Mouse (Mus musculus) E14TG2a.4 (cell line): ENCODE measurements around the gene Serpinb12.

Experiments
- H3K27me3 ChIP-seq: 2 replicates; pipeline ENCODE4 v1.6.1; 2014; ENCODE audit warnings: low read length, control low read depth; ENCODE audit not compliant: insufficient read depth
- H3K36me3 ChIP-seq: 2 replicates; pipeline ENCODE4 v1.6.1; 2014; ENCODE audit warnings: low read length, control low read depth; ENCODE audit not compliant: insufficient read depth
- H3K4me1 ChIP-seq: replicated peaks from 2 replicates; pipeline ENCODE4 v1.6.1; 2014; ENCODE audit warnings: low read depth, low read length, control low read depth
- H3K4me3 ChIP-seq: replicated peaks from 2 replicates; pipeline ENCODE4 v1.5.1; 2014; ENCODE audit warnings: mild to moderate bottlenecking, low read length
- H3K9me3 ChIP-seq: 2 replicates; pipeline ENCODE4 v1.6.1; 2014; ENCODE audit warnings: low read length, control low read depth
- CTCF ChIP-seq: conservative IDR thresholded peaks from 2 replicates; pipeline ENCODE4 v1.5.1; 2014; ENCODE audit warnings: low read length
- NANOG ChIP-seq: IDR thresholded peaks from 2 replicates; pipeline ENCODE4 v1.6.1; 2014; ENCODE audit warnings: borderline replicate concordance, low read length, mixed read lengths
- POU5F1 ChIP-seq: IDR thresholded peaks from 2 replicates; pipeline ENCODE4 v1.6.1; 2014; ENCODE audit warnings: low read length, borderline replicate concordance

Gene Serpinb12

DNA sequence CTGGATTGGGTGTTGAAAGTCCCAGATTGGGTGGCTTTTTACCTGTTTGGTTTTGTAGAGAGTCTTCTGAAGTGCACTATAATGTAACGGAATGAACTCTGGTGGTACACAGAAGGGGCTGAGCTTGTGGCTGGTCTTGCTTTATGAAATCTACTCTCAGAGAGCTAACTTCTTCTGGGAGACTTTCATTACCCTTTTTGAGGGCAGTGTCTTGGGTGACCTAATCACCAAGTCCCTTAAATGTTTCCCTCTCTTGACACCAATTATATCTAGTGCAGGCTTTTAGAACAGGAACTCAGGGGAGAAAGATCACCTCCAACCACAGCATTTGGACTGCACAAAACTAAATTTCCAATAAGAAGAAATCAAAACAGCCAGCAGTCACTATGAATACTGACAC, 48.8 kb downstream of the Serpinb12 start:
- Histone ChIP-seq H3K36me3 (no peaks in the 10 kb centered on the region), H3K4me3 (no peak overlapping the region), H3K27me3 (no peaks in the 10 kb centered on the region), H3K9me3 (no peaks in the 10 kb centered on the region), H3K4me1 (peaks cover 16% of the 10 kb centered on the region)
- no peak for TF ChIP-seq CTCF
- no peak for TF ChIP-seq POU5F1

DNA sequence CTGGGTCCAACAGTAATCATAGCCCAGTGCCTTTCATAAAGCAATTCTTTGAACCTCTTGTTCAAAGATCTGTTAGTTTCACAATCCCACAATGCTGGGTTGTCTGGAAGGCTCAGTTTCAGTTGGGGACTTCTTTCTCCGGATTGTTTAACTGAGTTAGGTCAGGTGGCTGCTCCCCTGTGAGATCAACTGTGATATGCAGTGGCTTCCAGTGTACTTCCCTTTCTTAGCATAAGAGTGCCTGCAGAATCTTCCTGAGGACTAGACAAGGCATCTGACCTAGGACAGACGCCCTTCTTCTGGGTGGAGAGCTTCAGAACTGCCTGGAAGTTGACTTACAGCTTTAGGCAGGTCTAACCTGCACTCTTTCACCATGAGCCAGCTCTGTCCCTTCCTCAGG, 49.6 kb downstream of the Serpinb12 start:
- H3K27me3 ChIP-seq = no peaks in the 10 kb centered on the region
- no peak overlapping the region for H3K4me3 ChIP-seq
- TF ChIP-seq POU5F1 (no peak), NANOG (no peak), CTCF (no peak)
- H3K4me1 ChIP-seq = peaks cover 15% of the 10 kb centered on the region
- H3K9me3 ChIP-seq = no peaks in the 10 kb centered on the region
- H3K36me3 ChIP-seq = no peaks in the 10 kb centered on the region

DNA sequence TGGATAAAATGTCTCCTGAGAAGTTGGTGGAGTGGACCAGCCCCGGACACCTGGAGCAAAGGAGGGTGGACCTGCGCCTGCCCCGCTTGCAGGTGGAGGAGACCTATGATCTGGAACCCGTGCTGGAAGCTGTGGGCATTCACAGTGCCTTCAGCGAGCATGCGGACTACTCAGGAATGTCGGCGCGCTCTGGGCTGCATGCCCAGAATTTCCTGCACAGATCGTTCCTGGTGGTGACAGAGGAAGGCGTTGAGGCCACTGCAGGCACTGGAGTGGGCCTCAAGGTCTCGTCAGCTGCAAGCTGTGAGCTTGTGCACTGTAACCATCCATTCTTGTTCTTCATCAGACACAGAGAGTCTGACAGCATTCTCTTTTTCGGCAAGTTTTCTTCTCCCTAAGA, 66.2 kb downstream of the Serpinb12 start:
- Histone ChIP-seq H3K9me3 (no peaks in the 10 kb centered on the region), H3K4me1 (no peaks in the 10 kb centered on the region), H3K4me3 (no peak overlapping the region), H3K36me3 (no peaks in the 10 kb centered on the region), H3K27me3 (no peaks in the 10 kb centered on the region)
- TF ChIP-seq CTCF (no peak), NANOG (no peak), POU5F1 (no peak)

DNA sequence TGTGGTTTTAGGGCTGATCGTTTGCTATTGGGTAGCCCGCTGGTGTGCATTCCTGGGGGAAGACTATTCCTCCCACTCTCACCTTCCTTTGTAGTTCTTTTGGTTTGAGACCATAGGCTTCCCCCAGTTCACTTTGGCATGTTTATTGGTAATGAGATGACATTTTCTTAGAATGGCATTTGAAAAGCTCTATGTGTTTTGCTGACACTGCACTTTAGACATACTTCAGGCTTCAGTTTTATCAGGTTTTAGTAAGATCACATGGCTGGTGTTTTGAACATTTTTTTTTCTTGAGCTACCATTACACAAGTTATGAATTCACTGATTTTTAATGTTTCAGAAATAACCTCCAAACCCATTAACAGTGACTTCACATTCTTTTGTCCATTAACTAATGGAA, 67.5 kb downstream of the Serpinb12 start:
- Histone ChIP-seq H3K4me3 (no peak overlapping the region), H3K36me3 (no peaks in the 10 kb centered on the region), H3K9me3 (no peaks in the 10 kb centered on the region), H3K27me3 (no peaks in the 10 kb centered on the region), H3K4me1 (no peaks in the 10 kb centered on the region)
- TF ChIP-seq CTCF (no peak), POU5F1 (no peak), NANOG (no peak)

DNA sequence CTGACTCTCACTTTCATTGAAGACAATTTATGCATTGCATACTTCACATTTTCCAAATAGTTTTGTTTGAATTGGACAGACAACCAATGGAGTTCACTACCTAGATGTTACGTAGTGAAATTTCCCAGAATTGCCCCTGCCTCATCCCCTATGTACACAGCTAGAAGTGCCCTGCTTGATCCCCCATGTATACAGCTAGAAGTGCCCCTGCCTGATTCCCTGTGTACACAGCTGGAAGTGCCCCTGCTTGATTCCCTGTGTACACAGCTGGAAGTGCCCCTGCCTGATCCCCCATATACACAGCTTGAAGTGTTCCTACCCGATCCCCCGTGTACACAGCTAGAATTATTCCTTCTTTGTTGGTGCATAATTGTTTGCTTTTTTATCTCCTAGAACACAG, 72.1 kb downstream of the Serpinb12 start:
- Histone ChIP-seq H3K27me3 (no peaks in the 10 kb centered on the region), H3K36me3 (no peaks in the 10 kb centered on the region), H3K4me1 (no peaks in the 10 kb centered on the region), H3K9me3 (no peaks in the 10 kb centered on the region), H3K4me3 (no peak overlapping the region)
- TF ChIP-seq CTCF (no peak), NANOG (no peak), POU5F1 (no peak)
